Mouse (Mus musculus) hindbrain, embryonic 10.5 days (tissue): ENCODE measurements around the gene Ndc1. TPM values are rescaled to one million over a fixed set of nuclear protein-coding genes. Genes with fewer than 3 reads are reported as not detected.

Source experiments
- DNase-seq: peaks from one replicate; pipeline ENCODE4 v3.0.0-alpha.2; 2017; ENCODE audit warnings: low spot score
- H3K27ac ChIP-seq: fragments of 300-500 bp; sonication (generic); 2 replicates; pipeline ENCODE4 v1.5.1; 2016; ENCODE audit warnings: mild to moderate bottlenecking, moderate library complexity
- H3K27me3 ChIP-seq: fragments of 300-500 bp; sonication (generic); 2 replicates; pipeline ENCODE4 v1.6.1; 2016; ENCODE audit warnings: mild to moderate bottlenecking; ENCODE audit not compliant: poor library complexity, insufficient read depth, severe bottlenecking
- H3K36me3 ChIP-seq: fragments of 300-500 bp; sonication (generic); 2 replicates; pipeline ENCODE4 v1.6.1; 2016; ENCODE audit warnings: mild to moderate bottlenecking, moderate library complexity
- H3K4me1 ChIP-seq: fragments of 300-500 bp; sonication (generic); replicated peaks from 2 replicates; pipeline ENCODE4 v1.6.1; 2016; ENCODE audit warnings: mild to moderate bottlenecking
- H3K4me3 ChIP-seq: fragments of 300-500 bp; sonication (generic); 2 replicates; pipeline ENCODE4 v1.5.1; 2016; ENCODE audit warnings: mild to moderate bottlenecking, moderate library complexity
- H3K9me3 ChIP-seq: fragments of 300-500 bp; sonication (generic); 2 replicates; pipeline ENCODE4 v1.6.1; 2016; ENCODE audit warnings: mild to moderate bottlenecking, moderate library complexity
- WGBS: fragments of 180-500 bp; shearing (Covaris S2); methylation state at CpG from one replicate; pipeline ENCODE4 v1.1.7; 2016; 5-methylcytosine and 5-hydroxymethylcytosine counted together
- polyA plus RNA-seq: library from polyadenylated mRNA; unstranded; fragments of >200 nt; fragmentation: Nextera tagmentation; extraction: Ambion mirVana; gene quantifications from 2 replicates; pipeline ENCODE4 v1.2.1, GENCODE M21; 2016

Gene Ndc1
- polyA plus RNA-seq, 1 experiment from 2014 or later: 35.1 TPM

- peaks cover 38% of the 10 kb centered on the region for H3K4me1 ChIP-seq
- peak overlapping the region; percentile 81 for H3K27ac ChIP-seq
- H3K36me3 ChIP-seq: no peaks in the 10 kb centered on the region
- H3K4me3 ChIP-seq: no peak overlapping the region
- 65% methylated on average over 16 of the region's 16 CpGs for WGBS
- H3K27me3 ChIP-seq: peaks cover 3% of the 10 kb centered on the region; the same call in 1 of the 2 replicates
- peak; percentile 93 for DNase-seq
- H3K9me3 ChIP-seq: no peaks in the 10 kb centered on the region
Measured at GRCm38 (mm10) chr4:107453141-107453984, 85.8 kb downstream of the Ndc1 start.

DNA sequence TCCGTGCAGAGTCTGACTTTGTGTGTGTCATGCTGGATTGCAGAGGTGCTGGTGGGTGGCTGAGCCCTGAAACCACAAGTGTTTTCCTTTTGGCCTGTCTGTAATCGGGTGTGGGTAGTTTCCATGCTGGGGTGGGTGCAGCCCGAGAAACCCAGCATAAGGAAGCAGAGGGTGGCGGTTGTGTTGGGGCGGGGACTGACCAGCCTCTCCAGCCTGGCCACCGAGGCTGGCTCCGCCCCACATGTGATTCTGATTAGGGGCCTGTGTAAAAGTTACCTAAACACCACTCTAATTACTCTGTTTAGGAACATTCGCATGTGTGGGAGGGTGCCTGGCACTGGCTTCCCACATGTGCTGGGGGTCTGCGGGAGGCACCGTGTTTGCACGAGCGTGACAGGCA lies 90.0 kb downstream of the Ndc1 start:
- WGBS: 58% methylated on average over 12 of the region's 12 CpGs
- Histone ChIP-seq H3K9me3 (no peaks in the 10 kb centered on the region), H3K27ac (peak overlapping the region; percentile 10), H3K27me3 (peaks cover 4% of the 10 kb centered on the region; the same call in 1 of the 2 replicates), H3K4me3 (peak overlapping the region; percentile 18; the same call in 1 of the 2 replicates), H3K36me3 (no peaks in the 10 kb centered on the region), H3K4me1 (peaks cover 42% of the 10 kb centered on the region)
- peak; percentile 59 for DNase-seq

DNA sequence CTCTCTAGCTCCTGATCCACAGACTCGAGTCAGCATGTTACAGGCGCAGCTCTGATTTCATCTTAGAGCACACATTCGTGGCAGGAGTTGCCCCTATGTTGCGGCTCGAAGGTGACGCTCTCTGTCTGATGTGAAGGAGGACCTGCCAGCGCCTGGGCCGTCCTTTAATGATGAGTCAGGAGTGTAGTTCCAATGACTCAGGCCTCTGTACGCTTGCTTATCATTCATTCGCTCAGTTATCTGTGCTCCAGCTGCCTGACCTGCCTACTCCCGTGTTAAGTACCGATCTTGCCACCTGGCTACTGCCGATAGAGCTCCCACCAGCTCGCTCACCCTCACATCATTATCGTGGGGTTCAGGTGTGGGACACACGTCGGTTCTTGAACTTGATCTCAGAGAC lies 91.3 kb downstream of the Ndc1 start:
- no peak for DNase-seq
- Histone ChIP-seq H3K36me3 (no peaks in the 10 kb centered on the region), H3K4me1 (peaks cover 31% of the 10 kb centered on the region), H3K27ac (peak overlapping the region; percentile 10; the same call in 1 of the 2 replicates), H3K4me3 (no peak overlapping the region), H3K9me3 (no peaks in the 10 kb centered on the region), H3K27me3 (peaks cover 4% of the 10 kb centered on the region; the same call in 1 of the 2 replicates)
- WGBS: 90% methylated on average over 17 of the region's 17 CpGs

DNA sequence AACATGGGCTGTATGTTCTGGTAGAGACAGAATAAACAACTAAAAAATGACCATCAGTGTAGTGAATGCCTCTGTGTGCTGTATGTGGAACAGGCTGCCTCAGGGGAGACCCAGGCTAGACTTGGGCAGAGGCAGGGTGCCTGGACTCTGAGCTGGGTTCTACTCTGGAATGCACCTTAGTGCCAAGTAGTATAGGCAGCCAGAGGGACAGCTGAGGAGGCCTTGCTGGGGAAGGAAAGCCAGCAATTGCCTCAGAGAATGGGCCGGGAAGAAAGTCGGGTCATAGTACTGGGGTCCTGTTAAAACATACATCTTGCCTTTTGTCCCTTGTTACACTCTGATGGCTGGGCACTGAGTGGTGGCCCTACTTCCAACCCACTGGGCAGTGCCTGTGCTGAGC lies 91.9 kb downstream of the Ndc1 start:
- no peak for DNase-seq
- Histone ChIP-seq H3K36me3 (no peaks in the 10 kb centered on the region), H3K4me1 (peaks cover 28% of the 10 kb centered on the region), H3K4me3 (no peak overlapping the region), H3K27ac (no peak overlapping the region), H3K9me3 (no peaks in the 10 kb centered on the region), H3K27me3 (peaks cover 4% of the 10 kb centered on the region; the same call in 1 of the 2 replicates)
- WGBS: 94% methylated on average over 2 of the region's 2 CpGs

- H3K4me1 ChIP-seq: peaks cover 28% of the 10 kb centered on the region
- no peak overlapping the region for H3K4me3 ChIP-seq
- peak; percentile 42 for DNase-seq
- H3K27me3 ChIP-seq: peaks cover 4% of the 10 kb centered on the region; the same call in 1 of the 2 replicates
- H3K9me3 ChIP-seq: no peaks in the 10 kb centered on the region
- no peak overlapping the region; the same call in 1 of the 2 replicates for H3K27ac ChIP-seq
- 75% methylated on average over 11 of the region's 11 CpGs for WGBS
- no peaks in the 10 kb centered on the region for H3K36me3 ChIP-seq
Measured at GRCm38 (mm10) chr4:107460468-107460867, 92.9 kb downstream of the Ndc1 start.

Other genes starting within 250 kb of the Ndc1 start
- 289 and 340 TPM in 2 replicates for gene Tmem59, start 189.4 kb upstream of the Ndc1 start, polyA plus RNA-seq
- 23.1 and 30.2 TPM in 2 replicates for gene Tceanc2, start 188.7 kb upstream of the Ndc1 start, polyA plus RNA-seq
- not detected in 2 replicates for gene Ldlrad1, start 158.6 kb upstream of the Ndc1 start, polyA plus RNA-seq
- 76.5 and 83.5 TPM in 2 replicates for gene Lrrc42, start 114.3 kb upstream of the Ndc1 start, polyA plus RNA-seq
- 24.5 and 36.3 TPM in 2 replicates for gene Hspb11, start 114.2 kb upstream of the Ndc1 start, polyA plus RNA-seq
- gene Dio1, start 60.6 kb upstream of the Ndc1 start, polyA plus RNA-seq: not detected in 2 replicates
- gene Yipf1, start 53.4 kb upstream of the Ndc1 start, polyA plus RNA-seq: 42.0 and 48.2 TPM in 2 replicates
- 2.9 and 6.3 TPM in 2 replicates for gene Glis1, start 66.8 kb downstream of the Ndc1 start, polyA plus RNA-seq